Mouse (Mus musculus) neutrophil, adult 5-6 weeks (primary cell): ENCODE data around the gene Gpr146. TPM values are rescaled to one million over a fixed set of nuclear protein-coding genes. Genes with fewer than 3 reads are reported as not detected.
"Not testable (repeated sequence)": the region's sequence is repeated elsewhere in the genome, so short reads cannot be mapped to it uniquely, and the experiment has no call there.

Experiments
- ATAC-seq: fragments of 151-379, 151-347 bp; 2 replicates; pipeline ENCODE4 v1.8.0; 2017; ENCODE audit warnings: mild to moderate bottlenecking, moderate TSS enrichment; ENCODE audit not compliant: insufficient number of reproducible peaks, poor library complexity, low FRiP score, severe bottlenecking; ENCODE audit errors: extremely low read depth
- total RNA-seq: library from RNA; stranded (forward); fragments of 200-1000 nt; gene quantifications from 2 replicates; pipeline ENCODE4 v1.2.3, GENCODE M21; 2017

The Gpr146 gene
- total RNA-seq, 1 experiment from 2014 or later, result 45.5 TPM

DNA sequence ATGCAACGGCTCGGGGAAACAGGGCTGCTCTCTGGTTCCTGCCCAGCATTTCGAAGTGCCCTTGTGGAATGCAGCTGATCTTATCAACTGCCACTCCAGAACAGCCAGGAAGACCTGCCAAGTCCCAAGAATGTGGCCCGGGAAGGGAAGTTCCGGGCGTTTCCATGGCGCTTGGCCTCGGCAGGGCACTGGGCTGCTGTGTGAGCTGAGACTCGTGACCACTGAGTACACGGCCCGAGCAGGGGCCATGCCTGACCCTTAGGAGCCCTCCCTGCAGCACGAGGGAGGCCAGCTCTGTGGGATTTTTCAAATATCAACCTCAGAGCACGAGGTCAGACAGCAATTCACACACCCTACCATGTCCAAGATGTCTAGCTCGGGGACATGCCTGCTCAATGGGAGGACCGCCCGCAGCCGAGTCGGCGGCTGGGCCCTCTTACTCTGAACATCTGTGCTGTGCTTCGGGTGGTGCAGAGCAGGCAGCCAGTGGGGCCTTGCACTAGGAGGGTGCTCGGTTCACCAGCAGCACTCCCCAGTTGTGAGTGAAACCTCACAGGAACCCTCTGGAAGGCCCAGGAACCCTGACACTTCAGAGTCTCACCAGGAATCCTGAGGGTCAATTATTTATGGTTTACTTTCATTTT is 1.6 kb downstream of the Gpr146 start:
- no peak for ATAC-seq

- no peak for ATAC-seq
Observed at GRCm38 (mm10) chr5:139379771-139380384, 2.4 kb downstream of the Gpr146 start.

DNA sequence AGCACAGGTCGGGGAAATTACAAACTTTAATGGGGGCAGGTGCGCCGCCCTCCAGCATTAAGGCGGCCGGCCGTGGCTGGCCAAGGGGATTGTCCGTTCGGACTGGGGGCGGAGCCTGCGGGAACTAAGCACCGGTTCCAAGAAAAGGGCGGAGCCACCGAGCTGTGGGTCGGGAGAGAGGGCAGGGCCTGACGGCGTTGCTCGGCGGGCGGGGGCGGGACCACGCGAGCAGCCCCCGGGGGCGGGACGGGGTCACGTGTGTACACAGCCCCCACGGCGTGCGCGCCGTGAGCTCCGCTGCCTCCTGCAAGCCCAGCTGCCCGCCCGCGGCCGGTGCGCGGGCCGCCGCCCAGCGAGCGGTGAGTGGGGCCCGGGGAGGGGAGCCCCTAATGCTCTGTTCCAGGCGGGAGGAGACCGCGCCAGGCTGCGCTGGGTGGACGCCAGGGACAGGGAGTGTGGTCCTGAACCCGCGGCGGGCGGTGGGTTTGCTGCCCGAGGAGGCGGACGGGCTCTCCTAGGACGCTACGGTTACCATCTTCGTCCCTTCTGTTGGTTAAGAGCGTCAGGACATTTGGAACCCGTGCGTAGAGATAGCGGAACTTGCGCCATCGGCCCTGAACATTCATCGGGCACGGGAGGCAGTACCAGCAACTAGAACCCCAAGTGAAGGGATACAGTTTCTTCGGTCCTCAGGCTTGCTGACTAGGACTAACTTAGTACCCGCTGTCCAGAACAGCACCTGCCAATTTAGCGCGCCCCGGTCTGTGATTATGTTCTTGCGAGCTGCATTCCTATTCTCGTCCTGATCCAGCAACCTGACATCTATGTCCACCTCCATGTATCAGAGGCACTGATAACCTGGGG is 3.1 kb downstream of the Gpr146 start:
- peak; percentile 55 for ATAC-seq

GRCm38 (mm10) chr5:139381586-139382513 is 4.4 kb downstream of the Gpr146 start:
- peak; percentile 30; the same call in 1 of the 2 replicates for ATAC-seq

DNA sequence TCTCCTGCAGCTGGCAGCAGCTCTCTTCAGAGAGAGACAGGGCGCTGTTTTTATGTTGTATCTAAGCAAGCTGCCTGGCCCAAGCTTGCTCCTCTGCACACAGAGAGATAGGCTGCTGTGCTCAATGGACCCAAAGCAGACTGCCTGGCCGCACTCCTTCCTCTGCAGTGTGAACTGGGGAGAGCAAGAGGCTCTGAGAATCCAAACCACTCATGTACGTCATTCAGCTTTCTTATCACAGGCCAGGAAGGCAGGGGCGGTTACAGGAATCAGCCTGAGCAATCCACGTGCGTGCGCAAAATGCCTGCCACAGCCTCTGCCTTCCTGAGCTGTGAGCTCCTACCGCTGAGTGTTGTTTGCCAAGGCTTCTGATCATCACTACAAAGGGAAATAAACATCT is 5.3 kb downstream of the Gpr146 start:
- ATAC-seq, result peak; percentile 27; the same call in 1 of the 2 replicates

GRCm38 (mm10) chr5:139383234-139383633 is 5.7 kb downstream of the Gpr146 start:
- no peak for ATAC-seq

GRCm38 (mm10) chr5:139384531-139384930 is 7.0 kb downstream of the Gpr146 start:
- no peak for ATAC-seq

DNA sequence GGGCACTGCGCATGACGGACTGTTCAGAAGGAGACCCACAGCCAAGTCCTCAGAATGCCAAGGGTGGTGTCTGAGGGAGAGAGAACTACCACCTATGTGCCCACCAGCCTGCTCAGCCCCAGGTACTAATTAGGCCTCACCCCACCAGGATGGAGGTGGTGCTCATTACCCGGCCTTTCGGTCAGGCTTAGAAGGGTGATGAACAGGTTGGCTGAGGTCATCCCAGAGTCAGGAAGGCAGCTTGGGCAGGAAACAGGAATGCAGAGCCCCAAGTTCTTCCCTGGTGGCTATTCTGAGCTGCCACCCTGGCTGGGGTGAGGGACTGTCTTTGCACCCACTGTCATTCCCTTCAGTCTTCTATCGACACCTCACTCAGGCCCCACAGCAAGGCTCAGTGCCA is 8.6 kb downstream of the Gpr146 start:
- no peak for ATAC-seq

DNA sequence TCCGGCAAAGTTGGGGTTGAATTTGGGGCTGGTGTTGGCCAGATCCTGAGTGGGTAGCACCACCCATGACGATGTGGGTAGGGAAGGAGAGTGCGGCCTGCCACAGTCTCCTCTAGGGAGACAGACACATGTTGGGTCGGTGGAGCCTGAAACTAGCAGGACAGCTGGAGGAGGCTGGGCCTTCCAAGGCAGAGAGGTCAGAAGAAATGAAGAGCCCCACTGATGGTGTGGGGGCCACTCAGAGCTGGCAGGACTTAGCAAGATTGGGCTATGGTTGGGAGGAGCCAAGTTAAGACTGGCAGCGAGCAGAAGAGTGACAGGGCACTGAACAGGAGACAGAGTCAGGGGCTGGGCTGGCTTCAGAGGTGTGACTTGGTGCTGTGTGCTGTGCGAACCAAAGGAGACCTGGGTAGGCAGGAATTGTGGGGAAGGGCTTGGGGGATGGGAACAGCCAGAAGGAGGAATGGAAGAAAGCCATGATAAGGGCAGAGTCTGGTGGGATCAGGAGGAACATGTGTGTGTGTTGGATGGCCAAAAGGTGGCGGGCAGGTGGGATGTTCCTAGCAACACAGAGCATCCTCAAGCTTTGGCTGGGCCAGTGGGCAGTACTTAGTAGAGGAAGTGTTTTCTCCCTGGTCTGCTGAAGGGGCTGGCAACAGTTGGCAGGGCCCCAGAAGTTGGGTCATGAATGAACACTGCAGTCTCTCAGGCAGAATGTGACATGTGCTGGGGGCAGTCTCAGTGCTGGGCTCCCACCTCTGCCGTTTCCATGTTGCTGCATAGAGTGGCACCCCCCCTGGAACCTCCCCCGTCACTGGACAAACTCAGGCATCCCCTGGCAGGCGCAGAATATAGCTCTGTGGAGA is 10.1 kb downstream of the Gpr146 start:
- no peak for ATAC-seq

DNA sequence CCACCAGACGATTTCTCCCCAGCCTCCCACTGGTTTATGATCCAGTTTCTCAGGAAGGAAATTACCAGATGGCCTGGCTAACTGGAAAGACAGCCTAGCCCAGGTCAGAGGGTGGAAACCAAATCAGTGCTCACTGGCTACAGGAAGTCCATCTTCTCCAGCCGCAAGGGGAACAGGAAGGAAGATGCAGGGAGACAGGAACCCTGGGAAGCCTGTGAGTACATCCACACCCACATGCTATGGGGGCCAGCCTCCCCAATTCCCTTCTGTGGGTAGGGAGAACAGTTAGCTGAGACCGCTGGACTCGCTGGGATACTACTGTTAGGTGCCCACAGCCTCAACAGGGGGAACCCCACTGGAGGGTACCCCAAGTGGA is 10.7 kb downstream of the Gpr146 start:
- no peak for ATAC-seq

DNA sequence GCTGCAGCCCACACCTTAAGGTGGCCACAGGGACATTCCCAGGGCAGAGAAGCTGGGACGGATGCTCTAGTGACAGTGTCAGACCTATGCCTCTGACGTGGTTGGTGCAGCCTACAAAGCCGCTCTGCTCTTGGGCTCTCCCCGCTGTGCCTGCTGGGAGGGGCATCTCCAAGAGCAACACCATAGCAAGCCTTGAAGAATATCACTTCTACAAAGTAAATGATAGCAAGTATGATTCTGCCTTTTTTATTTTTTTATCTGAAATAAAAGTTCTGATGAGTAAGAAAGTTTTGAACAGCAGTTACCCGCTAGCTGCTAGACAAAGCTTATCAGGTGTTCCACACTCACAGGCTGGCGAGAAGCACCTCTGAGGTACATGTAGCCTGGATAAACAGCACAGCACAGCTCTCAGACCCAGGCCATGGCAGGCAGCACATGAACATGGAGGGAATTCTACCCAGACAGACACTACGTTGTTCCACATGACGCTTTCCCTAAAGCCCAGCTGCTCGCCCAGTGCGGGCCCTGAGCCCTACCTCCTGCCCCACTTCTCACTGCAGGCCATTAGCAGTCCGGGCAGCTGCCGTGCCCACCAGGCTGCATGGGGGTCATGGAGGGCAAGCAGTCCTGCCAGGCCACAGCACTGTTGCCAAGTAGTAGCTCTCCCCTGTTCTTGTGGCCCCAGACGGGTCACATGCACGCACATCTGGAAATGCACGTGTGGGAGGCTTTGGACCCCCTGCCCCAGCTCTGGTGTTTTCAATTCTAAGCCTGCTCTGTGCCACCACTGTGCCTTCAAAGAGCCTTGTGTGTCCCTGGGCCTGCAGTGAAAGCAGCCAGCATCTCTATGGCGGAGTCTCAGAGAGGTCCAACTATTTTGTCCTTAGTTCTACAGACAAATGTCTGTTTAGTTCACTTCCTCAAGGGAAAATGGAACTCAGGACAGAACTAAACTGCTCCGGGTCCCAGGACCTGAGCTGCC is 11.5 kb downstream of the Gpr146 start:
- no peak for ATAC-seq

DNA sequence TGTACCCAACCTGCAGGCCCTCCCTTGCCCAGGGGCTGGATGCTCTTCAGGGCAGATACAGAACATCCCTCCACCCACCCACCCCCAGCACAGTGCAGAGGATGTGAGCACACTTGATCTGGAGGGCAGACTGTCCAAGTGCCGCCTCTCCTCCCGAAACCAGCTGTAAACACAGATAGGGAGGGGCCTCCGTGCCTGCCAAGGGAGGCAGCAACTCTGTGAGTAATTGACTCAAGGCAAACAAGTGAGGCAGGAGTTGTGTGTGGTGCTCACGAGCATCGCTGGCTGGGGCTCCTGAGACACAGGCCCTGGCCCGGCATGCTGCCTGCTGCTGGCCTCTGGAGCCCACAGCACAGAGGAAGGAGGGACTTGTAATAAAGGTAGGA is 12.2 kb downstream of the Gpr146 start:
- no peak for ATAC-seq

DNA sequence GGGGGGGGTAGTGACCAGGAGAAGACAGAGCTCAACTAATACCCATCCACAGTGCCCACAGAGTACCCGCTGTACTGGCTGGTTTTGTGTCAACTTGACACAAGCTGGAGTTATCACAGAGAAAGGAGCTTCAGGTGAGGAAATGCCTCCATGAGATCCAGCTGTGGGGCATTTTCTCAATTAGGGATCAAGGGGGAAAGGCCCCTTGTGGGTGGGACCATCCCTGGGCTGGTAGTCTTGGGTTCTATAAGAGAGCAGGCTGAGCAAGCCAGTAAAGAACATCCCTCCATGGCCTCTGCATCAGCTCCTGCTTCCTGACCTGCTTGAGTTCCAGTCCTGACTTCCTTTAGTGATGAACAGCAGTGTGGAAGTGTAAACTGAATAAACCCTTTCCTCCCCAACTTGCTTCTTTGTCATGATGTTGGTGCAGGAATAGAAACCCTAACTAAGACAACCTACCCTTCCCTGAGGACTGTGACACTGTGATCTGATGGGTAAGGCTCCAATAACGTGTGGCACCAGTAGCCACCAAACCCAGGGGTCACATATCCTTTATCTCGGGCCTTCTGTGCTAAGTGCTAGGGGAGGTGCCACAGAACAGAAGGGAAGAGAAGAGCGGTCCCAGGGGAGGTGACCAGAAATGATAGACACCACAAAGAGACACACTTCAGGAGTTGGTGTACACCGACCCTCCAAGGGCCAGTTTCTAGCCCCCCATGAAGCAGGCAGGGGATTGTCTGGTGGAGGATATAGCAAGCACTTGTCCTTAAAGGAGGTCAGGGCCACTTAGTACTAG is 13.0 kb downstream of the Gpr146 start:
- ATAC-seq, result not testable (repeated sequence)

DNA sequence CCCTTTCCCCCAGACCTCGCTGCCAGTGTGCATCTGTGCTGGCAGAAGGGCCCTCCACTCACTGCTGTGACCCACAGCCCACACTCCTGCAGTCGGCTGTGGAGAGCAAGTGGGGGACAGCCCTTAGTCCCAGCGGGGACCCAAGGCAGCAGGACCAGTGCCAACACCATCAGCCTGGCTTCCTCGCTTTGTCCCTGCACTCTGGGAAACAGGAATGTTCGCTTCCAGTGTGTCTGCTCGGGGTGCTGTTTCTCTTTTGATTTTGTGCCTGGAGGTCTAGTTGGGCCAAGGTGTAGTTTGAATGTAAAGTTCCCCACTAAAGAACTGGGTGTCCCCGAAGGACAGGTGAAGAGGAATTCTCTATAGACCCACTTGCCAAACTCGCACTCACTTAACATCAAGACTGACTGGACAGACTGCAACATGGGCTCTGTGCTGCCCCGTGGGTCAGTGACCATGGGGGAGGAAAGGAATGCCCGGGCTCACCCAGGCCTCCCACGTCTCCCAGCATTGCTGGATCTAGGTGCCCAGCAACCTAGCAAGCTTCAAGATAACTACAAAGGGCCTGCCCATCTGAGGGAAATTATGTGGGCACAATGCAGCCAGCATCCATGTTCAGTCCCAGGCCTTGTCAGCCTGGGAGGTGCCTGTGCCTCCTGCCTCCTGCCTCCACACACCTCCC is 14.0 kb downstream of the Gpr146 start:
- no peak for ATAC-seq

GRCm38 (mm10) chr5:139392219-139393196 is 15.0 kb downstream of the Gpr146 start:
- ATAC-seq, result no peak
